Mouse (Mus musculus): ENCODE data around the gene Nup37. TPM values are rescaled to one million over a fixed set of nuclear protein-coding genes. Genes with fewer than 3 reads are reported as not detected.

Gene Nup37
- total RNA-seq, 1 experiment = 69.3 TPM

DNA sequence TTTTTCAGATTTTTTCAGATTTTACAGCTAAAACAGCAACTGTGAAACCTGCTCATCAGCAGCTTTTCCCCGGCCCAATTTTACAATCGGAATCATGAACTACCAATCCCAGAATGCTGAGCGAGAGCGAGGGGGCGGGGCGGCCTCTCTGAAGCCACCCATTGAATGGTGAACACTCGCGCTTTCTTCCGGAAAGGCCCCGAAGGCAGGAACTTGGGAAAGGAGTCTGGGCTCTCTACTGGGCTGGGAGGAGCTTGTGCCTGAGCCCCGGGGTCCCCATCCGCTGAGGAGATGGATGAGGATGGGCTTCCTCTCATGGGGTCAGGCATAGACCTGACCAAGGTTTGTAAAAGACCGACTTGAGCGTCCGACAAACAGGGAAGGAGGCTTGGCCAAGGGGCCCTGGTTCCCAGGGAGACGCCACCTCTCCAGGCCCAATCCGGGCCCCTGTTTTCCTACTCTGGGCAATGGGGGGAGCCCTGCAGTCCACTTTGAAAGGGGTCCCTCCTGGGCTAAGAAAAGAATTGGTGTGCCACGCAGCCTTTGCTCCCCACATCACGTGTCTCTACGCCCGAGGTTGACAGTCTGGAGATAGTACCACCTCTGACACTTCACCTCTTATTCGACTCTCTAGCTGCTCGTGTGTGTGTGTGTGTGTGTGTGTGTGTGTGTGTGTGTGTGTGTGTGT, 54.3 kb downstream of the Nup37 start, which contains the start of gene Washc3:
Gene Washc3 (plus strand): TSS at position 143 of the 688 bp plus-strand sequence.
- H3K9me3 ChIP-seq (ENCODE audit: control insufficient read depth, insufficient read depth, low read depth, low read length) = no peaks in the 10 kb centered on the region
- in situ Hi-C loops (cut with MboI; ENCODE audit: low sequenced_read_pairs in 2 of 2, unreplicated experiment in 2 of 2) = no loop called here
- no peaks in the 10 kb centered on the region for H3K36me3 ChIP-seq (ENCODE audit: control insufficient read depth, insufficient read depth, low read length, poor library complexity, severe bottlenecking)
- no peak within 1 kb of the TSS for H3K27ac ChIP-seq (ENCODE audit: insufficient read depth, low read depth, low read length, poor library complexity, severe bottlenecking)
- H3K4me3 ChIP-seq (ENCODE audit: insufficient read depth in 1 of 2, low read depth in 1 of 2, low read length in 2 of 2, poor library complexity in 1 of 2, severe bottlenecking in 1 of 2) = peak within 1 kb of the TSS; percentile 74 to 94
- TF ChIP-seq ZC3H11A (IDR thresholded peaks at IDR 0.05; ENCODE audit: borderline replicate concordance, low read depth, low read length) (no peak), CHD2 (IDR thresholded peaks at IDR 0.05; ENCODE audit: low read depth, low read length) (peak; percentile 82), HCFC1 (IDR thresholded peaks at IDR 0.05; ENCODE audit: borderline replicate concordance, insufficient read depth, low read length) (peak; percentile 90), ZNF384 (IDR thresholded peaks at IDR 0.05; ENCODE audit: low read depth, low read length) (no peak), MAFK (IDR thresholded peaks at IDR 0.05; ENCODE audit: insufficient read depth, low read depth, low read length) (no peak)
- no peaks in the 10 kb centered on the region for H3K4me1 ChIP-seq (ENCODE audit: control insufficient read depth in 2 of 2, insufficient read depth in 2 of 2, low read length in 2 of 2, poor library complexity in 1 of 2)
- DNase-seq (ENCODE audit: low read depth, low spot score) = peak; percentile 85
- peak within 1 kb of the TSS; percentile 87 for H3K9ac ChIP-seq (ENCODE audit: insufficient read depth, low read depth, low read length, poor library complexity, severe bottlenecking)

DNA sequence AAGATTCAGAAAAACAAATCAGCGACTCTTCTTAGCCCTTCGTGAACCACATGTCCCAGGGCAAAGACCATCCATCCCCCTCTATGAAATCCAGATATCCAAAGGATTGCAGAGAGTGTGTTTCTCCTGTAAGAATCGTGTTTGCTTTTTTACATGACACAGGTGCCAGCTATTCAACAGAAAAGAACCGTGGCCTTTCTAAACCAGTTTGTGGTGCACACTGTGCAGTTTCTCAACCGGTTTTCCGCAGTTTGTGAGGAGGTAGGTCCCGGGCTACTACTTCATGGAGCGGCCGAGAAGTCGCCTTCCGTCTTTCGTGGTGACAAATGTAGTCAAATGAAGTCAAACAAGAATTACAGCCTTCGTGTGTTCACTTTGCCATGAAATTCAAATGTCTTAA, 54.9 kb downstream of the Nup37 start:
- H3K36me3 ChIP-seq (ENCODE audit: control insufficient read depth, insufficient read depth, low read length, poor library complexity, severe bottlenecking) = no peaks in the 10 kb centered on the region
- no peaks in the 10 kb centered on the region for H3K9me3 ChIP-seq (ENCODE audit: control insufficient read depth, insufficient read depth, low read depth, low read length)
- peak overlapping the region; percentile 74 to 94 for H3K4me3 ChIP-seq (ENCODE audit: insufficient read depth in 1 of 2, low read depth in 1 of 2, low read length in 2 of 2, poor library complexity in 1 of 2, severe bottlenecking in 1 of 2)
- peak overlapping the region; percentile 87 for H3K9ac ChIP-seq (ENCODE audit: insufficient read depth, low read depth, low read length, poor library complexity, severe bottlenecking)
- no peaks in the 10 kb centered on the region for H3K4me1 ChIP-seq (ENCODE audit: control insufficient read depth in 2 of 2, insufficient read depth in 2 of 2, low read length in 2 of 2, poor library complexity in 1 of 2)
- no peak overlapping the region for H3K27ac ChIP-seq (ENCODE audit: insufficient read depth, low read depth, low read length, poor library complexity, severe bottlenecking)
- in situ Hi-C loops (cut with MboI; ENCODE audit: low sequenced_read_pairs in 2 of 2, unreplicated experiment in 2 of 2) = no loop called here
- no peak for DNase-seq (ENCODE audit: low read depth, low spot score)
- TF ChIP-seq CHD2 (IDR thresholded peaks at IDR 0.05; ENCODE audit: low read depth, low read length) = no peak
- TF ChIP-seq MAFK (IDR thresholded peaks at IDR 0.05; ENCODE audit: insufficient read depth, low read depth, low read length) = no peak
- no peak for TF ChIP-seq ZC3H11A (IDR thresholded peaks at IDR 0.05; ENCODE audit: borderline replicate concordance, low read depth, low read length)
- TF ChIP-seq HCFC1 (IDR thresholded peaks at IDR 0.05; ENCODE audit: borderline replicate concordance, insufficient read depth, low read length) = no peak
- TF ChIP-seq ZNF384 (IDR thresholded peaks at IDR 0.05; ENCODE audit: low read depth, low read length) = no peak

DNA sequence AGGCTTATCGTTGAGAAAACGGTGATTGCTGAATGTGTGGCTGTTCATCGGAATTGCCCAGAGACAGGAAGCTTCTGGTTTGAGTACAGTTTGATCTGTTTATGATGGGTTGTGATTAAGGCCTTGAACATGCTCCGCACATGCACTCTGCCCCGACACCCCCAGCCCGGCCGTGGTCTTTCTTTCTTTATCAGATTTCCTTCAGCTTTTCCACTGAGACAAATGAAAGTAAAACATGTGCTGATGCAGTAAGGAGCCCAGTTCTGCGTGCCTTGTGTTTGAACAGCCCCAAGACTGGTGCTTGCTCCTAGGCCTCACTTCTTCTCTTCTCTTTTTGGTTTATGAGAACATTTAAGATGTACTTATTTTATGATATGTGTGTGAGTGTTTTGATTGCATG, 55.8 kb downstream of the Nup37 start:
- in situ Hi-C loops (cut with MboI; ENCODE audit: low sequenced_read_pairs in 2 of 2, unreplicated experiment in 2 of 2) = no loop called here
- TF ChIP-seq ZC3H11A (IDR thresholded peaks at IDR 0.05; ENCODE audit: borderline replicate concordance, low read depth, low read length) = no peak
- no peak for TF ChIP-seq ZNF384 (IDR thresholded peaks at IDR 0.05; ENCODE audit: low read depth, low read length)
- no peak for TF ChIP-seq HCFC1 (IDR thresholded peaks at IDR 0.05; ENCODE audit: borderline replicate concordance, insufficient read depth, low read length)
- no peak for TF ChIP-seq CHD2 (IDR thresholded peaks at IDR 0.05; ENCODE audit: low read depth, low read length)
- TF ChIP-seq MAFK (IDR thresholded peaks at IDR 0.05; ENCODE audit: insufficient read depth, low read depth, low read length) = no peak
- no peaks in the 10 kb centered on the region for H3K36me3 ChIP-seq (ENCODE audit: control insufficient read depth, insufficient read depth, low read length, poor library complexity, severe bottlenecking)
- no peaks in the 10 kb centered on the region for H3K4me1 ChIP-seq (ENCODE audit: control insufficient read depth in 2 of 2, insufficient read depth in 2 of 2, low read length in 2 of 2, poor library complexity in 1 of 2)
- H3K4me3 ChIP-seq (ENCODE audit: insufficient read depth in 1 of 2, low read depth in 1 of 2, low read length in 2 of 2, poor library complexity in 1 of 2, severe bottlenecking in 1 of 2) = no peak overlapping the region
- no peak overlapping the region for H3K27ac ChIP-seq (ENCODE audit: insufficient read depth, low read depth, low read length, poor library complexity, severe bottlenecking)
- H3K9me3 ChIP-seq (ENCODE audit: control insufficient read depth, insufficient read depth, low read depth, low read length) = no peaks in the 10 kb centered on the region
- H3K9ac ChIP-seq (ENCODE audit: insufficient read depth, low read depth, low read length, poor library complexity, severe bottlenecking) = no peak overlapping the region
- no peak for DNase-seq (ENCODE audit: low read depth, low spot score)

DNA sequence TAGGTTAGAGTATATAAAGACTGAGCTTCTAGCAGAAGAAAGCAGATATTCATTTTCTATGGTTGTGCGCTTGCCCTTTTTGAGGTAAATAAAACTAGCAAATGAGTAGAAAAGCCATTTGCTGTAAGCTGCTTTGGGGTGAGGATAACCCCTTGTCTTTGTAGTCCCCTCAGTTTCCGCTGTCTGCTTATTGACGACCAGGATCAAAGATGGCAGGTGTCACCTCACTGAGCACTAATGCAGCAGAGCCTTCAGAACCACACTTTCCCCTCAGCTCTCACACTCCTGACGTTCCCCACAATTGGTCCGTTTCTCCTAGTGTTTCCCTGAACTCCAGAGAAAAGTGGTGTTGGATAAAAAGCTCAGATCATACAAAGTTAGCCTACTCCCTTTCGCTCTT, 56.4 kb downstream of the Nup37 start:
- Histone ChIP-seq H3K9me3 (ENCODE audit: control insufficient read depth, insufficient read depth, low read depth, low read length) (no peaks in the 10 kb centered on the region), H3K4me3 (ENCODE audit: insufficient read depth in 1 of 2, low read depth in 1 of 2, low read length in 2 of 2, poor library complexity in 1 of 2, severe bottlenecking in 1 of 2) (no peak overlapping the region), H3K4me1 (ENCODE audit: control insufficient read depth in 2 of 2, insufficient read depth in 2 of 2, low read length in 2 of 2, poor library complexity in 1 of 2) (no peaks in the 10 kb centered on the region), H3K9ac (ENCODE audit: insufficient read depth, low read depth, low read length, poor library complexity, severe bottlenecking) (no peak overlapping the region), H3K36me3 (ENCODE audit: control insufficient read depth, insufficient read depth, low read length, poor library complexity, severe bottlenecking) (no peaks in the 10 kb centered on the region), H3K27ac (ENCODE audit: insufficient read depth, low read depth, low read length, poor library complexity, severe bottlenecking) (no peak overlapping the region)
- in situ Hi-C loops (cut with MboI; ENCODE audit: low sequenced_read_pairs in 2 of 2, unreplicated experiment in 2 of 2) = no loop called here
- DNase-seq (ENCODE audit: low read depth, low spot score) = no peak
- no peak for TF ChIP-seq ZC3H11A (IDR thresholded peaks at IDR 0.05; ENCODE audit: borderline replicate concordance, low read depth, low read length)
- TF ChIP-seq CHD2 (IDR thresholded peaks at IDR 0.05; ENCODE audit: low read depth, low read length) = no peak
- TF ChIP-seq ZNF384 (IDR thresholded peaks at IDR 0.05; ENCODE audit: low read depth, low read length) = no peak
- TF ChIP-seq HCFC1 (IDR thresholded peaks at IDR 0.05; ENCODE audit: borderline replicate concordance, insufficient read depth, low read length) = no peak
- no peak for TF ChIP-seq MAFK (IDR thresholded peaks at IDR 0.05; ENCODE audit: insufficient read depth, low read depth, low read length)
